Mouse (Mus musculus) ZHBTc4 (cell line): Measurements from ENCODE around the gene Eef1b2.

Experiments
- DNase-seq: peaks from one replicate; pipeline ENCODE4 v3.0.0-alpha.2; 2011; ENCODE audit warnings: low read depth, low spot score

Gene Eef1b2

DNA sequence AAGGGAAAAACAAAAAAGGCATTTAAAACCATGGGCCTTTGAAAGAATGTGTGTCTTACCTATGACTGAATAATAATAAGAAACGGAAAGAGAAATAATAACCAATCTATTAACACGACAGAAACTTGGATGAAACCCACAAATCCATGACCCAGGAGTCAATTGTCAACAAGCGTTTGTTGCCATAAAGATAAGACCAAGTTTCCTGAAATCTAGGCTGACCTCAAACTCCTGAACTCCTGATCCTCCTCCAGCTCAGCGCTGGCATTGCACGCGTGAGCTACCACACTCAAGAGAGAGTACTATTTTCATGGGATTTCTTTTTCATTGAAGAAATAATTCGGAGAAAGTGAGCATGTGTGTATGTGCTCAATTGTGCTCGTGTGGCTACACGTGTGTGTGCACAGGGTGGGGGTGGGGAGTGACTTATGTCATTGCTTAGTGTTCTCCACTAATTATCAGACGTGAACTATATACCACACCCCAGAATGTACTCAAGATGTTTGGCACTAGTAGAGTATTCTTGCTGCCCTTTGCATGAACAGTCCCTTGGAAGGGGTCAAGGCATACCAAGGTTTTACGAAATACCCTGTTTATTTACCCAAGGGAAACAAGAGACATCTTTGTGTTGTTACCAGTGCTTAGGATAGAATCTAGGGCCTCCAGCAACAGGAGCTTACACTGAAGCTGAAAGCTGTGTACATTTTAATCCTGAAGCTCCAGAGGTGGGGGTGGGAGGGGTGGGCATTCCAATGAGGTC is 15.9 kb downstream of the Eef1b2 start:
- no peak for DNase-seq

DNA sequence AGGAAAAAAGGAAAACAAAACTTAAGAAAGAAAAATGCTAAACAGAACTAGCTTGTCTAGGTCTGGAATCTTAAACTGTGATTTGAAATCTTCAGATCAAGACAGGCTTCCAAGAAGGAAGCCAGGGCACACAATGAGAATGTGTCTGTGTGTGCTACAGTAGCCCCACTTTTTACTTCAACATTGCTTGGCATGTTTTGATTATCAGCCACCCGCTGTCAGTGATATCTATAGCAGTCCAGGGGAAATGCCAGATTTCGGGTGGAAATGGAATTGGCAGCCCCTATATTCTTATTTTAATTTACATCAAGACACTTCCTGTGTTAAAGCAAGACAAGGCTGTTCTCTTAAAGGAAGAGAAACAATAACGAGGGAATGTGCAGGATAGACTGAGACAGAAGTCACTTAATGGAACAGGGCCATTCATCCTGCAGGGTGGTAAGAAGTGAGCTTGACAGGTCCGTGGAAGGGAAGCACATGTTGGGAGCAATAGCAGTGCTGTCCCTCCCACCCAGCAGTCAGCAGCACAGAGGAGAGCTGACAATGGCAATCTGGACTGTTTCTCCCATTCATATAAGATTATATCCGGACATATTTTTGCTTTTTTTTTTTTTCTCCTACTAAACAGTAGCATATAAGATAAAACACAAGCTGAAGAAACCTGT is 19.4 kb downstream of the Eef1b2 start:
- no peak for DNase-seq

DNA sequence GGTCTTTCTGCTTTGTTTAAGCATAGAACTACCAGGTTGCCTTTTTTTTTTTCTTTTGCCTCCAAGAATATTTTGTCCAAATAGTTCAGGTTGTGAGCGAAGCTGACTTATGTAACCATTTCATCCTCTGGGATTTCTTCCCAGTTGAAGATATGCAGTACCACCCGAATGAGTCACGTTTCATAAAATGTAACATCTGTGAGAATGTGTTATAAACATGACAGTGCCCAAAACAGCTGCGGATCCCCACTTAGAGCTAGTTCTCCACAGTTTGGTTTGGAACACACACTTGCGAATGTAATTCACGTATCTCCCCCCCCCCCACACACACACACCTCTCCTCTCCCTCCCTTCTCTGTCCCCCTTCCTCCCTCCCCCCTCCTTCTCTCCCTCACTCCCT is 22.8 kb downstream of the Eef1b2 start:
- no peak for DNase-seq

DNA sequence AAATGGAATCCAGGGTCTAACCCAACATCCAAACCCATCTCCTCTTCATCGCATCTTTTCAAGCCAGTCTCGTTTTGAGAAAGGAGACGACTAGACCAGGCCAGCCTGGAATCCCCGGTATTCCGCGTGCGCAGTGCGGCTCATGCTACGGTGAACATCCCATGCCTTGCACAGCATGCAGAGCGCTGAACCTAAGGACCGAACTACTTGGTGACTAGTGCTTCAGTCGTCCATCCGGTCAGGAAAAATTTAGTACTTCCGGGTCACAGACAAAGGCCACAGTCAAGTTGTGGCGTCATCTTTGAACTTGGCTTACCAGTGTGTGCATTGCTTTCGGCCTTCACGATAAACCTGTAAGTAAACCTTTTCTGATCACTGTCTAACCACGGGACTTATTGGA is 23.7 kb downstream of the Eef1b2 start:
- peak; percentile 96 for DNase-seq

DNA sequence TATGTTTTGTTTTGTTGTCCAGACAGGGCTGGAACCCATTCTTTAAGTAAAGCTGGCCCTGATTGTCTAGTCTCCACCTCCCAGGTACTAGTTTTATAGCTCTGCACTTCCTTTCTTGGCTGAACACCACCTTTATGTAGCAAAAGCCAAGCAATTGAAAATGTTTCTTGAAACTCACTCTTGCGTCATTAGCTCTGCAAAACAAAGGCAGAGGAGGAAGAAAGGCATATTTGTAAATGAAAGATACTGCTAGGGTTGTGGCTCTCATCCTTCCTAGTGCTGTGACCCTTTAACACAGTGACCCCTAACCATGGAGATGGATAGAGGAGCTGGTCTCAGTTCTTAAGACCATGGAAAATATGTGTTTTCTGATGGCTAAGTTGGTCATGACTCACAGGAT is 25.0 kb downstream of the Eef1b2 start:
- DNase-seq = no peak

DNA sequence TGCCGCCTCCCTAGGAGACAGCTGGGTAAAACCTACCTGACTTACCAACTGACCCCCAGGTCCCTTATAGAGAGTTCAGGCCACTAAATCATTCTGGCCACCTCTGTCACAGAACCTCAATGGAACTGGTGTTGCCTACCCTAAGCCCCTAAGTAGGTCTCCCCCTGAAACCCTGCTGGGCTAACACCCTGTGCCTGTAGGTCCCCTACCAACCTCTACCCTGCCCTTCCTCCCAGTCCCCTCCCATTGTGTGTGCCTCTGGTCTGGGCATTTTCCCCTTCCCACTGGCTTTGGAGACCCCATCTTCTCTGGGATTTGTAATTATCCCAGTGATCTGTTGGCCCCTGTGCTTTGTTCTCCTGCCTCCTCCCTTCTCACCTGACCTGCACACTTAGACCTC is 26.8 kb downstream of the Eef1b2 start:
- no peak for DNase-seq

DNA sequence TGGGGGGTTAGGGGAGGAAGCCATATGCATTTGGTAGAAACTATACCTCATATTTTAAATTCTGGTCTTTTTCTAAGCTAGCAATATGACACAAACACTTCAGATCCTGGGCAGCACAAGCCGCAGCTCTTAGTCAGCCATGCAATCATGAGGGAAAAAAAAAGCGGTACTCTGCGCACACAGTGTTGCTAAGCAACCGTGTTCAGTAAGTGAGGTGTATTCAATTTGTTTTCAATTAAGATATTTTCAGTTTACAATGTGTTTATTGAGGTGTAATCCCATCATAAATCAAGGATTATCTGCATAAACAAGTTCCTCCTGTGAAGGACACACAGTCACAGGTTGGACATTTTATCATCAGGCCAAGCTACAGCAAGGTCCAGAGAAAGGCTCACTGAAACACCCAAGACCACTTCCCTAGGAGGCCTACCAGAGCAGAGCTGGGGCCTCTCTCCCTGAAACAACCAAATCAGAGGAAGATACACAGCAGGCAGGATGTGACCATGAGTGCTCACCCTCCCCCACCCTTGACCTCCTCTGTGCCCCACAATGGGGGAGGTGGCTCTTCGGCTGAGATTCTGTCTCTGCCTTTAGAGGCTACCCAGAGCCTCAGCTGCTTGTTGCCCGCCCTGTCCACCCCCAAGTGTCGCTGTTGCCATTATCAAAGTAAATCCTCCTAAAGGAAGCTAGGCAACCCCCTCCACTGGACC is 27.5 kb downstream of the Eef1b2 start:
- DNase-seq = peak; percentile 70

DNA sequence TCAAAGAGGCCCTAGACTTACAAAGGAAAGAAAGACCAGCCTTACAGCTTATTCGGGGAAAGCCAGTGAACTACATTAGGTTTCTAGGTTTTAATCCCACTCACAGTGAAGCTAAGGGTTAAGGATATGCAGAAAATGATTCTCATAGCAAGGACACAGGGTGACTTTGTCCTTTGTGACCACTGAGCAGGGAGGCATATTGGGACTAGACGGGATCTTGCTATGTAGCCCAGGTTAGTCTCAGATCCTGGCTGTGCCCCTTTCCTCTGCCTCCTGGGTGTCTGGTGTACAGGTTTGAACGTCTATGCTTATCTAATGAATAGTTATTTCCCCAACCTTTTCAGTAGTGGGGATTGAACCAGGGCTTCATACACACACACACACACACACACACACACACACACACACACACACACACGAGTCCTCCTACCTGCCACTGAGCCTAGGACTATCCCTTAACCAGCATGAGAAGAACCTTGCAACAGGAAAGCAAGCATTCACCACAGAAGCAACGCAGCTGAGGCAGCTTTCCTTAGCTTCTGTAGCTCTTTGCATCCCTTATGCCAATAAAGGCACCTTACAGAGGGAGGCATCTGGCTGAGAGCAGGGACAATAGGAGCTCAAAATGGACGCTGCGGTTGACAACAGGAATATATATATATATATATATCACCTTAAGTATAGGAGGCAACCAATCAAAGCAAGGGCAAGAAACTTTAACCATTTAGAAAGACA is 28.2 kb downstream of the Eef1b2 start:
- no peak for DNase-seq

DNA sequence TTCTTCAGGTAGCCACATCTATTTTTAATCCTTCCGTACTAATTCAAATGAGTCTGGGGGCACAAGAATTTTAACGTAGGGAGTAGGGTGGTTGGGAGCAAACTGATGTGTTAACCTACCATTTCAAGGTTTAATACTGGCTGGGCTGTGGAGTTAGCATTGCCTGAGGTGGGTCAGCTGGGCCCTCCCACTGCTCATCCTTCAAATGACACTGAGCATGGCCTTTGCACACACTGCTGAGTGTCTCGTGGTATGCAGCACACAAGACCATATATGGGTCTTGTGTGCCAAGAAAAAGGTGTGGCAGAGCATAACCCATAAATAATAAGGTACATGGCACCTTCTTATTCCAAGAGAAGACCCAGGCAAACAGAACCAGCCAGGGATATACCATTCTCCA is 31.0 kb downstream of the Eef1b2 start:
- DNase-seq = no peak

DNA sequence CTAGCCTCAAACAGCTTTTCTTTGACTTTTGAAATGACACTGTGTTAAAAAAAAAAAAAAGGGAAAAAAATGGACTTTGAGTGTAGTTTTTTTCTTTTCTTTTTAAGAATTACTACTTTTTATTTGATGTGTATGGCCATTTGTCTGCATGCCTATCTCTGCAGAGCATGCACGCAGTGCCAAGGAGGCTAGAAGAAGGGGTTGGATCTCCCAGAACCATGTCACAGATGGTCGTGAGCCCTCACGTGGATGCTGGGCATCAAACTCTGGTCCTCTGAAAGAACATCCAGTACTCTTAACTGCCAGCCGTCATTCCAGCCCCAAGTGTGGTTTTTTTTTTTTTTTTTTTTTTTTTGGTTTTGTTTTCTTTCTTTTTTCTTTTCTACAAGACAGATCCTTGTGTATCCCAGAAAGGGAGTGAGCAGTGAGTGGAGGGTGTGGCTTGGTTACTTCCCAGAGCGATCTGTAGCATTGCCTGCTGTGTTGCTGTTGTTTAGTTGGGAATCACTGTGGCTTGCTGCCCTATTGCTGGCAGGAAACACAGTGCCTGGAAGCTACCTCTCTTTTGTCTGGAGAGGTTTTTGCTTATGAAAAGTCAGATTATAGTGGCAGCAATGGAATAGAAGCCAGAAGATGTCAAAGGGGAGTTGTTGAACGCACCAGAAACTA is 33.4 kb downstream of the Eef1b2 start:
- DNase-seq = peak; percentile 80

DNA sequence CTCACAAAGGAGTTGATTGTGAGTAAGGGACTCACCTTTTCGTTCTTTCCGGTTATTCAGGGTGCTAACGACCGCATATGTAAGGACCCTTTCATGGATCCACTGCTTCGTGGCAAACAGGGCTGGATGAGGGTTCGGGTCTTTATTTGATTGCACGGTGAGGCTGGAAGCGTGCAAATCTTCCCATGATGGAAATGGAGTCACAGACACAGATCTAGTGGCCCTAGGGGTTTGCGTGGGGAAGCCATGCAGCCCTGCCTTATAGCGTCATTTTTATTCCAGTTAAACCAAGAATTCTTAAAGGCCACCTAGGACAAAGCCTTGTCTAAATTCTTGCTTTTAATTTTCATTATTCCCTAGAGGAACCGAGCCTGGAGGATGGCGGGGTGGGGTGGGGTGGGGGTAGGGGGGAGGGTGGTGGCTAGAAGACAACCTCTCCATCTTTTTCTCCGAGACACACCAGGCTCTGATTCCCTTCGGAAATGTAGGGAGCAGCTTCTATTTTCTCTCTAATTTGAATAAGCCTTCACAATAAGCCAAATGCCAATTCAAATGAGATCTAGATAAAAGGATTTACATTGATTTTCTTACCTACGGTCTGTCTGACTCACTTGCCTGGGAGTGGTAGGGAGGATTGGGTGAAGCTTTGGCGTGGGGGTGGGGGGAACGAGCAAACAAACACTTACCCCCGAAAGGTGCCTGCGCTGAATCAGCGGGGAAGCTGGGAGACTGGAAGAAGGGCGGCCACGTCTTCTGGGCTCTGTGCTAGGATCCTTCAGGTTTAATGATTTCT is 37.0 kb downstream of the Eef1b2 start:
- peak; percentile 86 for DNase-seq

DNA sequence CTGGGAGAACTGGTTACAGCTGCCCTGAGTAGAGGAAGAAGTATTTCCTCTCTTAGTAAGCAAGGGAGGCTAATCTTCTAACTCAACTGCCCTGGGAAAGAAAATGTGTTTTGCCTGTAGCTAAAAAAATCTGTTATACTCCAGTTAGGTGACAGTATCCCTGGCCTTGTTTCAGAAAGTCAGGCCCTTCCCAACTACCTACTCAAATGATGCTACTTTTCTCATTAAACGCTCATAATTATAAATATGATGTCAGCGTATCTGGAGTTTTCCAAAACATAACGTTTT is 37.6 kb downstream of the Eef1b2 start, which contains the start of gene Gpr1:
Gene Gpr1, minus strand, starts transcription at position 273 of the 288 bp plus-strand sequence.
- DNase-seq = no peak

DNA sequence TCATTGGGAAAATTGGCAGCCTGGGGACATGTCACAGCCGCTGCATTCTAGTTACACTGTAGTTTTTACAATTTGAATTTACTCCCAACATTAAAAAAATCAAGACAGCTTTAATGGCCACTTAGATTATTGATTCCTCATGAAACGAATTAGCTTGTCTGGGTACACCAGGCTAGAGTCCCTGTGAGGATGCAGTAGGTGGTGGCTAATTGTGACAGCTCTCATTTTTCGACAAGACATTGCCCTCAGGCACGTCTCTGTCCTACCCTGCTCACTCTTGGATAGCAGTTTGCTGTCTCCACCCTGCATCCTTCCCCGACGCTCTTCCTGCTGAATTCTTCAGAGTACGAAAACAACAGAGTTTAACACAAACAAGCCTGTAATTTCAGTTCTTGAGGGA is 38.0 kb downstream of the Eef1b2 start:
- no peak for DNase-seq

DNA sequence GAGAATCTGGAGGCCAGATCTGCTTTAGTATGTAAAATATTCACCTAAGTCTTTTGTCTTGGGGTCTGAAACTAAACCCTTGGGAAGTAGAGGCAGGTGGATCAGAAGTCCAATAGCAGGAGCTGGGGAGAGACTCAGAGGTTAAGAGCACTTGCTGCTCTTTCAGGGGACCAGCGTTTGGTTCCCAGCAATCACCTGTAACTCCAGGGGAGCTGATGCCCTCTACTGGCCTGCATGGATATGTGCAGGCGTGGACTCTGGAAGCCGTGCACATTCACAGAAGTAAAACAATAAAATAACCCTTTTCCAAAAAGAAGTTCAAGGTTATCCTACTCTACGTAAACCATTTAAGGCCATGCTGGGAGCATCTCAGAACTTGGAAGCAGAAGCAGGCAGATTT is 42.7 kb downstream of the Eef1b2 start:
- peak; percentile 72 for DNase-seq

DNA sequence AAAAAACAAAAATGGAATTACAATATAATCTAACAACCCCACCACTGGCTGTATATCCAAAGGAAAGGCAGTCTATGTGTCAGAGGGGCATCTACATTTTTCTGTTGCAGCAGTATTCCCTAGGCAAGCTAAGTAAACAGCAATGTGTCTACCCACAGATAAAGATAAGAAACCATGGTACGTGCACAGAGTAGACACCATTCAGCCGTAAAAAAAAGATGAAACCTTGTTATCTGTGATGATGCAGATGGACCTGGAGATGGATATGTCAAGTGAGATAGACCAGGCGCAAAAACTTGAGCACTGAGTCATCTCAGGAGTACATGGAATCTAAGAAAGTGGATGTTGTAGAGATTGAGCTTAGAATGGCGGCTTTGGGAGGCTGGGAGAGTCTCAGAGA is 48.4 kb downstream of the Eef1b2 start:
- no peak for DNase-seq

DNA sequence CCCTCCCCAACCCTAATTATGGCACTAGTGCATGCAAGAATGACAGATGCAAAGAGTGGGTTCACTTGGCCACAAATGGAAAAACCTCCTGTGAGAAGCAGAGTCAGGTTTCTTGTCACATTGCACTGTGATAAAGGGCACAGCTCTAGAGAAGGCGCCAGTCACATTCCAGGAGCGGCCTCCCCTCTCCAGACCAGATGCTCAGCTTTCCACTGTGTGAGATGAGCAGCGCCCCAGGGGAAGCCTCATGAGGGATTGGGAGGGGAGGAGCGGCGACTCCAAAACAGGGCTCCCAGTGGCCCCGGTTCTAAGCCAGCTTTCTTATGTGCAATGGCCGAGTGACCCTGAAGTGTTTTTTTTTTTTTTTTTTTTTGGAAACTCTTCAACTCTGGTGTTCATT is 49.3 kb downstream of the Eef1b2 start:
- peak; percentile 63 for DNase-seq

DNA sequence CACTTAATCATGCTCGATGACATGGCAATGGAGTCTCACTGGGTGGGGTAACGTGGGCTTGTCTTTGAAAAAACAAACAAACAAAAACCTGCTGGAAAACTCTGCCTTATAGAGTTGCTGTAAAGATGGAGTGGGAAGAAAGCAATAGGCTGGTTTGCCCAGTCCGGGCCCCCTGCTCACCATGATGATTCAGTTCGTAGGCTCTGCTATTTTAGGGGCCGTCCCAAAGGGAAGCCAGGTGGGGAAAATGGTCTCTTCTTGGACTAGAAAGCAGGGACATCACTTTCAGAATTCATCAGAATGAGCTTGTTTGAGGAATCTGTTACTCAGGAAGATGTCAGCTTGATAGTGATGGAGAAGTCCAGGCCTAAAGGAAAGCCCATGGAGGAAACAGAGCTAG is 50.6 kb downstream of the Eef1b2 start:
- DNase-seq = no peak
